29 mouse cellular contexts compared by ENCODE assay signal in the genomic region with DNA sequence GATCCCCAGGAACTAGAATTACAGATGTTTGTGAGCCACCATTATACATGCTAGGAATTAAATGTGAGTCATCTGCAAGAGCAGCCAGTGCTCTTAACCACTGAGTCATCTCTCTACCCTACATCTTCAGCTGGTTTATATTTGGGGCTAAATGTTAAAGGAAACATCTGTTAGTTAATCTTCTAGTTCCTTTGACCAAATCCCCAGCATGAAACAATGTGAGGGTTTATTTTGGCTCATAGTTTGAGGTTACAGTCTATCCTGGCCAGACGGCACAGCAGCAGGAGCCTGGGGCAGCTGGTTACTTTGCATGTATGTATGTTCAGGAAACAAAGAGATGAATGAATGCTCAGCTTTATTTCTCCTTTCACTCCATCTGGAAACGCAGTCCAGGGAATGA.
DNase-seq lines count a peak whose midpoint lies in the region; ATAC-seq and TF ChIP-seq lines count a peak whose summit lies in the region.
"Had no signal": no experiment of that assay in that cellular context is flagged by ENCODE, and none has a peak within 500 bp of the region (broad histone marks: within the 10 kb centered on the region; RNA-seq: fewer than 3 reads in every experiment).

No protein-coding gene starts in this region.

- H3K4me2 ChIP-seq in forebrain, embryonic 14.5 days (ENCODE audit: low read length) = no peak overlapping the region
- no peak overlapping the region for H3K4me2 ChIP-seq in forebrain, embryonic 13.5 days
- no peak overlapping the region for H3K4me2 ChIP-seq in embryonic facial prominence, embryonic 14.5 days (ENCODE audit: low read depth, low read length)
- H3K4me2 ChIP-seq in midbrain, postnatal 0 days (ENCODE audit: low read depth, low read length, poor library complexity, severe bottlenecking) = no peak overlapping the region
- H3K4me2 ChIP-seq: hindbrain, embryonic 14.5 days; limb, embryonic 13.5 days; liver, embryonic 13.5 days; midbrain, embryonic 12.5 days; neural tube, embryonic 12.5 days had no signal

- H3K27me3 ChIP-seq in forebrain, embryonic 14.5 days (replicated peaks; ENCODE audit: control insufficient read depth, insufficient read depth, low read length) = no peaks in the 10 kb centered on the region
- H3K27me3 ChIP-seq in forebrain, embryonic 13.5 days = no peaks in the 10 kb centered on the region
- H3K27me3 ChIP-seq in embryonic facial prominence, embryonic 14.5 days (replicated peaks; ENCODE audit: control insufficient read depth, insufficient read depth, low read length) = no peaks in the 10 kb centered on the region
- no peaks in the 10 kb centered on the region for H3K27me3 ChIP-seq in midbrain, postnatal 0 days (ENCODE audit: insufficient read depth, low read length)
- H3K27me3 ChIP-seq: liver, embryonic 13.5 days; midbrain, embryonic 12.5 days; neural tube, embryonic 12.5 days had no signal

- H3K27ac ChIP-seq in forebrain, embryonic 14.5 days (ENCODE audit: low read depth, low read length) = no peak overlapping the region
- no peak overlapping the region for H3K27ac ChIP-seq in forebrain, embryonic 13.5 days
- H3K27ac ChIP-seq in embryonic facial prominence, embryonic 14.5 days (replicated peaks; ENCODE audit: low read depth, low read length) = no peak overlapping the region
- H3K27ac ChIP-seq in olfactory bulb, adult 2 months (ENCODE audit: insufficient read depth, low read depth, low read length) = peak overlapping the region; percentile 82
- no peak overlapping the region for H3K27ac ChIP-seq in midbrain, postnatal 0 days (ENCODE audit: low read depth, low read length)
- H3K27ac ChIP-seq in layer of hippocampus, adult 2 months = no peak overlapping the region
- H3K27ac ChIP-seq: heart, adult 2 months; hindbrain, embryonic 14.5 days; limb, embryonic 13.5 days; liver, embryonic 13.5 days; midbrain, embryonic 12.5 days; neural tube, embryonic 12.5 days had no signal

- no peak for TF ChIP-seq POLR2A in olfactory bulb, adult 2 months (IDR thresholded peaks at IDR 0.05; ENCODE audit: insufficient read depth, low read depth, low read length)

- 51% methylated on average over 2 of the region's 2 CpGs for WGBS in forebrain, embryonic 14.5 days
- 62% methylated on average over 2 of the region's 2 CpGs for WGBS in forebrain, embryonic 13.5 days
- 40% methylated on average over 2 of the region's 2 CpGs for WGBS in embryonic facial prominence, embryonic 14.5 days
- WGBS in olfactory bulb, adult 2 months = 48% methylated on average over 2 of the region's 2 CpGs
- 69% methylated on average over 2 of the region's 2 CpGs for WGBS in midbrain, postnatal 0 days

- no peaks in the 10 kb centered on the region for H3K9me3 ChIP-seq in forebrain, embryonic 14.5 days (replicated peaks; ENCODE audit: control insufficient read depth, low read length)
- no peaks in the 10 kb centered on the region for H3K9me3 ChIP-seq in forebrain, embryonic 13.5 days (replicated peaks)
- no peaks in the 10 kb centered on the region for H3K9me3 ChIP-seq in embryonic facial prominence, embryonic 14.5 days (ENCODE audit: control insufficient read depth, low read length)
- H3K9me3 ChIP-seq in midbrain, postnatal 0 days (ENCODE audit: low read length) = no peaks in the 10 kb centered on the region
- H3K9me3 ChIP-seq: limb, embryonic 13.5 days; liver, embryonic 13.5 days; midbrain, embryonic 12.5 days; neural tube, embryonic 12.5 days had no signal

- no peak for TF ChIP-seq CTCF in olfactory bulb, adult 2 months (IDR thresholded peaks at IDR 0.05; ENCODE audit: insufficient read depth, low read depth, low read length)
- no peak for TF ChIP-seq CTCF in midbrain, postnatal 0 days (IDR thresholded peaks at IDR 0.05)
- TF ChIP-seq CTCF in layer of hippocampus, adult 2 months (conservative IDR thresholded peaks at IDR 0.05) = no peak

- DNase-seq in forebrain, embryonic 14.5 days (ENCODE audit: low spot score) = peak; percentile 27
- DNase-seq in NIH3T3 (ENCODE audit: low read depth) = peak; percentile 8
- peak; percentile 68 for DNase-seq in embryonic facial prominence, embryonic 14.5 days (ENCODE audit: low spot score)
- no peak for DNase-seq in midbrain, postnatal 0 days (ENCODE audit: low spot score)
- DNase-seq in layer of hippocampus, adult 2 months (ENCODE audit: low spot score in 2 of 2) = no peak
- DNase-seq: adrenal gland, adult 8-10 months; cerebellum, adult 8-10 months; cerebellum, postnatal 36 days; forebrain, postnatal 0 days; gastrocnemius, postnatal 36 days; heart, adult 2 months; heart, postnatal 36 days; kidney, adult 2 months; kidney, postnatal 10 days; liver, embryonic 13.5 days; lung, adult 2 months; lung, postnatal 14 days; retina, postnatal 1 day; thymus, postnatal 36 days had no signal

- H3K4me1 ChIP-seq in forebrain, embryonic 14.5 days (ENCODE audit: control insufficient read depth, insufficient read depth, low read length) = no peaks in the 10 kb centered on the region; the same call in 1 of the 2 replicates
- H3K4me1 ChIP-seq in forebrain, embryonic 13.5 days = no peaks in the 10 kb centered on the region
- no peaks in the 10 kb centered on the region for H3K4me1 ChIP-seq in embryonic facial prominence, embryonic 14.5 days (ENCODE audit: control insufficient read depth, insufficient read depth, low read length)
- peaks cover 3% of the 10 kb centered on the region; the same call in 1 of the 2 replicates for H3K4me1 ChIP-seq in olfactory bulb, adult 2 months (ENCODE audit: control insufficient read depth, insufficient read depth, low read length)
- H3K4me1 ChIP-seq in midbrain, postnatal 0 days (ENCODE audit: insufficient read depth, low read length) = no peaks in the 10 kb centered on the region
- H3K4me1 ChIP-seq: liver, embryonic 13.5 days; midbrain, embryonic 12.5 days; neural tube, embryonic 12.5 days had no signal

- ATAC-seq in forebrain, embryonic 14.5 days = no peak
- ATAC-seq in forebrain, embryonic 13.5 days = no peak
- ATAC-seq in embryonic facial prominence, embryonic 14.5 days (ENCODE audit: low read depth) = peak; percentile 50; the same call in 1 of the 2 replicates
- ATAC-seq in midbrain, postnatal 0 days (ENCODE audit: low FRiP score) = no peak
- ATAC-seq: activated CD4-positive, CD25-positive, alpha-beta regulatory T cell, adult 4 months; forebrain, postnatal 0 days; inflammation-experienced regulatory T-cells, adult 6 months had no signal

- H3K36me3 ChIP-seq in forebrain, embryonic 14.5 days (ENCODE audit: control insufficient read depth, insufficient read depth, low read length) = no peaks in the 10 kb centered on the region
- H3K36me3 ChIP-seq in forebrain, embryonic 13.5 days (ENCODE audit: poor library complexity, severe bottlenecking) = no peaks in the 10 kb centered on the region
- H3K36me3 ChIP-seq in embryonic facial prominence, embryonic 14.5 days (ENCODE audit: control insufficient read depth, insufficient read depth, low read length) = no peaks in the 10 kb centered on the region
- no peaks in the 10 kb centered on the region for H3K36me3 ChIP-seq in midbrain, postnatal 0 days (ENCODE audit: insufficient read depth, low read length)
- H3K36me3 ChIP-seq: G1E; limb, embryonic 13.5 days; liver, embryonic 13.5 days; midbrain, embryonic 12.5 days; neural tube, embryonic 12.5 days had no signal

- H3K4me3 ChIP-seq in forebrain, embryonic 14.5 days (ENCODE audit: low read depth, low read length) = no peak overlapping the region
- H3K4me3 ChIP-seq in forebrain, embryonic 13.5 days = no peak overlapping the region
- no peak overlapping the region for H3K4me3 ChIP-seq in embryonic facial prominence, embryonic 14.5 days (ENCODE audit: low read depth, low read length)
- H3K4me3 ChIP-seq in olfactory bulb, adult 2 months (ENCODE audit: insufficient read depth, low read depth, low read length) = no peak overlapping the region
- H3K4me3 ChIP-seq in midbrain, postnatal 0 days (ENCODE audit: low read depth, low read length) = no peak overlapping the region
- no peak overlapping the region for H3K4me3 ChIP-seq in layer of hippocampus, adult 2 months
- H3K4me3 ChIP-seq: erythroblast, embryonic 14.5 days; heart, adult 2 months; limb, embryonic 13.5 days; liver, embryonic 13.5 days; midbrain, embryonic 12.5 days; neural tube, embryonic 12.5 days had no signal

- no peak overlapping the region for H3K9ac ChIP-seq in forebrain, embryonic 14.5 days (ENCODE audit: low read length)
- H3K9ac ChIP-seq in forebrain, embryonic 13.5 days = no peak overlapping the region
- no peak overlapping the region for H3K9ac ChIP-seq in embryonic facial prominence, embryonic 14.5 days (ENCODE audit: low read depth, low read length)
- no peak overlapping the region for H3K9ac ChIP-seq in midbrain, postnatal 0 days (replicated peaks; ENCODE audit: low read length, poor library complexity, severe bottlenecking)
- H3K9ac ChIP-seq: forebrain, postnatal 0 days; hindbrain, embryonic 14.5 days; limb, embryonic 13.5 days; liver, embryonic 13.5 days; midbrain, embryonic 12.5 days; neural tube, embryonic 12.5 days had no signal

Comparison
In these comparisons a context has a peak if more than half of its experiments do, and no peak if none do; other contexts are left out.
1. DNase-seq: peak in forebrain, embryonic 14.5 days (single experiment), NIH3T3 (single experiment) and embryonic facial prominence, embryonic 14.5 days (single experiment); none in midbrain, postnatal 0 days (single experiment) and layer of hippocampus, adult 2 months (0 of 2).